Mouse (Mus musculus): Measurements from ENCODE around the gene Cacna1s. TPM values are rescaled to one million over a fixed set of nuclear protein-coding genes. Genes with fewer than 3 reads are reported as not detected.

Cacna1s gene
- polyA plus RNA-seq, 1 experiment from 2014 or later: not detected

DNA sequence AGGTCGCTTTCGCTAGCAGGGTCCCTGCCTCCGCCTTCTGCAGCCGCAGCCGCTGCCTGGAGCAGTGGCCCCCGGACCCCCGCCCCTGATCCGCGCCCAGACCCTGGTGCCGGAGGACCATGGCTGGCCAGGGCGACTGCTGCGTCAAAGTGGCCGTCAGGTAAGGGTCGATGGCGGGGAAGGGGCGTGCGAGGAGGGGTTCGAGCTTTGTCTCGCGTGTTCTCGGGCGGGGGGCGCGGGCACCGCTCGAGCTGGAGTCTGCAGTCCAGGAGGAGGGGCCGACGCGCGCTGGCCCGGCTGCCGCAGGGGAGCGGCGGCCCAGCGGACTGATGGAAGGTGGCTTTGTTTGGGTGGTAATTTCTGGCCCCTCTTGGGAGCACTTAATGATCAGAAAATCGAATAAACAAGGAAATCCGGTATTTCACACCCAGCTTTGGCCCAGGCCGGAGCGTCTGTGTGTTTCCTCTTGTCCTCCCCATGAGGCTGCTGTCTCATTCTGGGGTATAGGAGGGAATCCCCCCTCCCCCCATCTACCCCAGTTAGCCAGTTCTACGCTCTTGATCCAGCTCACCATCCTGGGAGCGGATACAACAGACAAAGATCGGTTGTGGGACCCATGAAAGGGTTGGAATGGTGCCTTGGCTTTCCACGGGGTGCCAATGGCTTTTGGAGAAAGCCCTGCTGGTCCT lies 79.2 kb downstream of the Cacna1s start:
- peak overlapping the region; percentile 36; the same call in 1 of the 2 replicates for H3K27ac ChIP-seq (ENCODE audit: low read depth)
- ATAC-seq (ENCODE audit: insufficient read depth): peak; percentile 22
- TF ChIP-seq CTCF (IDR thresholded peaks at IDR 0.05; ENCODE audit: low read depth): no peak

DNA sequence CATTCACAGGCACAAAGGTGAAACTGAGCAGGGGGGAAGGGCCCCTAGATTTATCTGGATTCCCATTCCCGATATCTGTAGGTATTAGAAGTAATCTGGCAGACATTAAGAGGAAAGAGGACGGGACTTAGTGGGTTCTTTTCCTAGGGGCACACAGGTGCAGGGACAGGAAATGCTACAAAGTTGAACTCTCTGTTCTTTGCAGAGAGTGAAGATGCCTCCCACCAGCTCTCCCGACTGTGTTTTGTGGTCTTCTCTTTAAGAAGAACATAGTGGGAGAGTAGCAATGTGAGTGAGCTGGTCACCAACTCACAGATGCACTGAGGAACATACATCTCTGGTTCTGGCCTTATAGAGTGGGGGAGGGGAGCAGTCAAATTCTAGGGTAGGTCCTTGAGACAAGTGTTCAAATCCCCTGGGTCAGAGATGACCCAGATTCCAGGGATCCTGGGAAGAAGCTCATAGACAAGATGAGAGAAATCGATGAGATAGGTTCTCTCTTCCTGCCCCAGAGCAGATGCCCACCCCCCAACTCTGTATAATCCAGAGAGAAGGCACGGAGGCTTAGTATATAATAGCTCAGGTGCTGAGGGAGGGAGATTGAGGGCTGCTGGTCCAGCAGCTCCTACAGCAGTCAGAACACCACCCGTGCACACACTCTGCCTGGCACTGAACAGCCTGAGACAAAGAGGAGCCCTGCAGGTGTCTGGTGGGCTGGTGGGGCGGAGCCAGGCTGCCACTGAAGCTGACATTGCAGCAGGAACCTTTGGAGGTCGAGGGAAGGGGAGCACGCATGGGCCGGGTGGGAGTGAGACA lies 80.0 kb downstream of the Cacna1s start:
- Histone ChIP-seq H3K9me3 (ENCODE audit: low read depth, low read length) (no peaks in the 10 kb centered on the region), H3K36me3 (ENCODE audit: insufficient read depth) (no peaks in the 10 kb centered on the region), H3K9ac (peak overlapping the region; percentile 65), H3K27ac (ENCODE audit: low read depth) (no peak overlapping the region), H3K4me1 (ENCODE audit: insufficient read depth) (peaks cover 80% of the 10 kb centered on the region), H3K4me3 (ENCODE audit: low read depth, low read length) (peak overlapping the region; percentile 76), H3K4me2 (peak overlapping the region; percentile 96), H3K27me3 (ENCODE audit: insufficient read depth, low read length) (no peaks in the 10 kb centered on the region)
- no peak for ATAC-seq (ENCODE audit: insufficient read depth)
- no peak for DNase-seq
- TF ChIP-seq CTCF (IDR thresholded peaks at IDR 0.05; ENCODE audit: low read depth): no peak
- 37% methylated on average over 10 of the region's 10 CpGs for WGBS

More for the DNA sequence above, 79.2 kb downstream of the Cacna1s start:
- Histone ChIP-seq H3K4me2 (peak overlapping the region; percentile 96), H3K4me3 (ENCODE audit: low read depth, low read length) (peak overlapping the region; percentile 76), H3K27me3 (ENCODE audit: insufficient read depth, low read length) (no peaks in the 10 kb centered on the region), H3K9ac (peak overlapping the region; percentile 65), H3K36me3 (ENCODE audit: insufficient read depth) (no peaks in the 10 kb centered on the region), H3K9me3 (ENCODE audit: low read depth, low read length) (no peaks in the 10 kb centered on the region), H3K4me1 (ENCODE audit: insufficient read depth) (peaks cover 76% of the 10 kb centered on the region)
- peak; percentile 70 for DNase-seq
- under 1% methylated on average over 43 of the region's 43 CpGs for WGBS

DNA sequence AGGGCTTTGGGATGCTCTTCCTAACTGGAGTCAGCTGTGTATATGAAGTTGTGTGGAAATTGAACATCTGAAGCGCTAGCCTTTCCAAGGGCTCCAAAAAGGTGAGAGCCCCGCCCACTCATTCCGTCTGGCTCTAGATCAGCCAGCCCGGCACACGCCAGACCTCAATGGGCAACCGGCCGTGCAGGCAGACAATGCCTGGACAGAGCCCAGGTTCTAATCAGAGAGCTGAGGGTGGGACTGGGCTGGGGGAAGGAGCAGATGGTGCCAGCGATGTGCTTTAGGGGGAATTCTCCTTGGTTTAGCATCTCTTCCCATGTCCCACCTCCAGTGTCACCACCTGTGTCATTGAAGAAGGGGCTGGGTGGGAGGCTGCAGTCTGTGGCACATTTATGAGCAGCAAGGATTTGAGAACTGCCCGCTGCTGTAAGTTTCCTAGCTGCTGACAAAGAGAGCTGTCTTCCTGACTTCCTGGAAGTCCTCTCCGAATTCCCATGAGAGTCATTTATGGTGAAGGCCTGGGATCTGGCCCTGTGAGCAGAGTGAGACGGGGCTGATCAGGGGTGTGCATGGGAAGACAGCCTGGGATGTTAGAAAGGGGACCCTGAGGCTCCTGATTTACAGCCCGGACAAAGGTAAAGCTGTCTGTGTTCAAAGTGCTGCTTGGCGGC lies 81.2 kb downstream of the Cacna1s start:
- H3K4me3 ChIP-seq (ENCODE audit: low read depth, low read length): no peak overlapping the region

DNA sequence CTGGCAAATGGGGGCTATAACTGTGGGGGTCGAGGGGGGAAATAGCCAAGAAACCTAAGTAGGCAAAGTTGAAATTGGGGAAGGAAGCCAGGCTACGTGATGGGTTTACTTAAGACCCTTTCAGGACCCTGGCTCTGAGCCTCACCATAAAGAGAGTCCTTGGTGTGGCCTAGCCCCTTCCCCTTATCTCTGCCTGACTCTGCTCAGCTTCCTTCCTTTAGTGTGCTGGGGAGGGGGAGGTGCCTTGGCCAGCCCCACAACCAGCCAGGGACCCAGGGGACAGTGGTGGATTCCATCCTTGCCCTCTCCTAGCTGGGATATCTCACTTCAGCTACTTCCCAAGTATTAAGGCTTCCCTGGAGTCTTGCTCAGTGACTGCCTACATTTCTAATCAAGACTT lies 82.0 kb downstream of the Cacna1s start:
- no peaks in the 10 kb centered on the region for H3K36me3 ChIP-seq (ENCODE audit: insufficient read depth)
- H3K9ac ChIP-seq: no peak overlapping the region; the same call in 1 of the 2 replicates
- no peak for ATAC-seq (ENCODE audit: insufficient read depth)

More for the DNA sequence above, 81.2 kb downstream of the Cacna1s start:
- ATAC-seq (ENCODE audit: insufficient read depth): no peak
- Histone ChIP-seq H3K4me1 (ENCODE audit: insufficient read depth) (peaks cover 82% of the 10 kb centered on the region), H3K27me3 (ENCODE audit: insufficient read depth, low read length) (no peaks in the 10 kb centered on the region), H3K4me2 (peak overlapping the region; percentile 96), H3K27ac (ENCODE audit: low read depth) (no peak overlapping the region), H3K36me3 (ENCODE audit: insufficient read depth) (no peaks in the 10 kb centered on the region), H3K9ac (no peak overlapping the region), H3K9me3 (ENCODE audit: low read depth, low read length) (no peaks in the 10 kb centered on the region)
- DNase-seq: no peak
- TF ChIP-seq CTCF (IDR thresholded peaks at IDR 0.05; ENCODE audit: low read depth): no peak
- WGBS: 44% methylated on average over 13 of the region's 13 CpGs

DNA sequence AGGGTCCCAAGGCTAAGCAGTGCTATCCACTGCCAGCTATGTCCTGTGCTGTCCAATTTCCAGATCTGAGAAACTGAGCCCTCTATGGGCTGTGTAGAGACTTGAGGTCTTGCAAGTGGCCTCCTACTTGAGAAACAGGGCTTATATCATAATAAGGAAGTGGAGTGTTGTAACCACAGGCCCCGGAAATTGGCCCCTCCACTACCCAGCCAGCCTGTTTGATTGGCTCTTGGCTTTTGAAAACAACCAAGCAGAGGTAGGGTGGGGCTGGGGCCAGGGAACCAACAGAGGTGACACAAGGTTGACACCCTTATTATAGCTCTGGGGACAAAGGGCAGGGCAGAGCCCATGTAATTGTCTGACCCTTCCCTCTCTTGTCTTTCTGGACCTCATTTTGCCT lies 82.5 kb downstream of the Cacna1s start:
- no peaks in the 10 kb centered on the region for H3K9me3 ChIP-seq (ENCODE audit: low read depth, low read length)
- H3K4me1 ChIP-seq (ENCODE audit: insufficient read depth): peaks cover 84% of the 10 kb centered on the region
- peak; percentile 40 for DNase-seq
- no peak for TF ChIP-seq CTCF (IDR thresholded peaks at IDR 0.05; ENCODE audit: low read depth)
- no peaks in the 10 kb centered on the region for H3K27me3 ChIP-seq (ENCODE audit: insufficient read depth, low read length)
- H3K36me3 ChIP-seq (ENCODE audit: insufficient read depth): no peaks in the 10 kb centered on the region
- H3K9ac ChIP-seq: no peak overlapping the region
- H3K4me2 ChIP-seq: no peak overlapping the region
- WGBS: 26% methylated on average over 1 of the region's 1 CpGs
- ATAC-seq (ENCODE audit: insufficient read depth): no peak
- H3K27ac ChIP-seq (ENCODE audit: low read depth): no peak overlapping the region
- no peak overlapping the region for H3K4me3 ChIP-seq (ENCODE audit: low read depth, low read length)

More for the DNA sequence above, 82.0 kb downstream of the Cacna1s start:
- H3K27ac ChIP-seq (ENCODE audit: low read depth): no peak overlapping the region
- no peak for TF ChIP-seq CTCF (IDR thresholded peaks at IDR 0.05; ENCODE audit: low read depth)
- DNase-seq: no peak
- H3K4me1 ChIP-seq (ENCODE audit: insufficient read depth): peaks cover 82% of the 10 kb centered on the region
- 0 out of 2 replicates have a peak overlapping the region, but pooled peaks have one; percentile 0 for H3K4me2 ChIP-seq
- H3K4me3 ChIP-seq (ENCODE audit: low read depth, low read length): no peak overlapping the region
- WGBS: 30% methylated on average over 2 of the region's 2 CpGs
- H3K9me3 ChIP-seq (ENCODE audit: low read depth, low read length): no peaks in the 10 kb centered on the region
- H3K27me3 ChIP-seq (ENCODE audit: insufficient read depth, low read length): no peaks in the 10 kb centered on the region

DNA sequence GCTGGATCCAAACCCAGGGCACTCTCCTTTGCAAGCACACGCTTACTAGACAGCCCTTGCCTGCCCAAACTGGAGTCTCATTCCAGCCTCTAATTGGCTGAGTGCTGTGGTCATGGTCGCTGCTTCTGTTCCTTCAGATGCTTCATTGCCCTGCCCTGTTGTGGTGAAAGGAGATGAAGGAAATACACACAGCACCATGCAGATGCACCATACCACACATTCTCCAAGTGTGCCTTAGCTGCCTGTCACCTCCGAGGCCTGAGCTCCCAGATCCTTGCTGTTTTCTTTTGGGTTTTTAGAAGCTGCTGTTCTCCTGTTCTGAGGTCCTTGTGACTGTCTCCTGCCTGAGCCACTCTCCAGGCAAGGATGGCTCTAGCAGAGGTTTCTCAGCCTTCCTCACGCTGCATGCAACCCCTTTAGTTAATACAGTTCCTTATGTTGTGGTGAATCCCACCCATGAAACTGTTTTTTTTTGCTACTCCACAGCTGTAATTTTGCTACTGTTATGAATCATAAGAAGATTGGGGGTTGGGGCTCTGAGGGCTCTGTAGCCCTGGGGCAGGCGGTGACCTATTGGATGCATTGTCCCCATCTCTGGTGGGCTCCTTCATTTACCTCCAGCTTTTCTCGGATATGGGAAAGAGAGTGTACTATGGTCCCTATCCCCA lies 83.4 kb downstream of the Cacna1s start:
- Histone ChIP-seq H3K4me1 (ENCODE audit: insufficient read depth) (peaks cover 76% of the 10 kb centered on the region), H3K27me3 (ENCODE audit: insufficient read depth, low read length) (no peaks in the 10 kb centered on the region), H3K9me3 (ENCODE audit: low read depth, low read length) (no peaks in the 10 kb centered on the region), H3K4me2 (peak overlapping the region; percentile 36), H3K27ac (ENCODE audit: low read depth) (peak overlapping the region; percentile 85), H3K9ac (no peak overlapping the region), H3K4me3 (ENCODE audit: low read depth, low read length) (no peak overlapping the region), H3K36me3 (ENCODE audit: insufficient read depth) (no peaks in the 10 kb centered on the region)
- DNase-seq (peak; percentile 40), ATAC-seq (ENCODE audit: insufficient read depth) (no peak)
- no peak for TF ChIP-seq CTCF (IDR thresholded peaks at IDR 0.05; ENCODE audit: low read depth)
- 56% methylated on average over 6 of the region's 6 CpGs for WGBS

Measured in lung, embryonic 14.5 days (tissue).